Mouse (Mus musculus) left cerebral cortex, adult 11 months (tissue): Measurements from ENCODE around the gene Hoxb3.

Source experiments
- DNase-seq: peaks from one replicate; pipeline ENCODE4 v3.0.0; 2022; ENCODE audit warnings: low spot score

Hoxb3 gene

GRCm38 (mm10) chr11:96352691-96353521, 29.8 kb downstream of the Hoxb3 start:
- no peak for DNase-seq

- DNase-seq = no peak
These were observed 30.4 kb downstream of the Hoxb3 start for GRCm38 (mm10) chr11:96353522-96353841.

GRCm38 (mm10) chr11:96353939-96354338, 30.8 kb downstream of the Hoxb3 start:
- no peak for DNase-seq

- no peak for DNase-seq
These were observed 31.2 kb downstream of the Hoxb3 start for GRCm38 (mm10) chr11:96354376-96354775.

- DNase-seq = no peak
These were observed 31.7 kb downstream of the Hoxb3 start for GRCm38 (mm10) chr11:96354801-96355311.

- DNase-seq = no peak
These were observed 40.7 kb downstream of the Hoxb3 start for GRCm38 (mm10) chr11:96363807-96364206.

GRCm38 (mm10) chr11:96365441-96366091, 42.4 kb downstream of the Hoxb3 start, which contains the start of gene Hoxb1:
Hoxb1 (plus strand) TSS chr11:96365752.
- no peak for DNase-seq

- no peak for DNase-seq
These were observed 43.2 kb downstream of the Hoxb3 start for GRCm38 (mm10) chr11:96366092-96367041.

- no peak for DNase-seq
These were observed 44.0 kb downstream of the Hoxb3 start for GRCm38 (mm10) chr11:96367141-96367540.

GRCm38 (mm10) chr11:96368686-96369085, 45.6 kb downstream of the Hoxb3 start:
- no peak for DNase-seq

- no peak for DNase-seq
These were observed 46.0 kb downstream of the Hoxb3 start for GRCm38 (mm10) chr11:96369140-96369539.

GRCm38 (mm10) chr11:96371726-96372125, 48.6 kb downstream of the Hoxb3 start:
- no peak for DNase-seq

- no peak for DNase-seq
These were observed 49.4 kb downstream of the Hoxb3 start for GRCm38 (mm10) chr11:96372519-96372918.

- DNase-seq = no peak
These were observed 51.7 kb downstream of the Hoxb3 start for GRCm38 (mm10) chr11:96374810-96375209.

- no peak for DNase-seq
These were observed 60.3 kb downstream of the Hoxb3 start for GRCm38 (mm10) chr11:96383381-96383780.

GRCm38 (mm10) chr11:96387635-96388034, 64.5 kb downstream of the Hoxb3 start:
- DNase-seq = no peak

- no peak for DNase-seq
These were observed 73.9 kb downstream of the Hoxb3 start for GRCm38 (mm10) chr11:96396772-96397626.
